Mouse (Mus musculus): ENCODE data around the gene Cntfr.

DNA sequence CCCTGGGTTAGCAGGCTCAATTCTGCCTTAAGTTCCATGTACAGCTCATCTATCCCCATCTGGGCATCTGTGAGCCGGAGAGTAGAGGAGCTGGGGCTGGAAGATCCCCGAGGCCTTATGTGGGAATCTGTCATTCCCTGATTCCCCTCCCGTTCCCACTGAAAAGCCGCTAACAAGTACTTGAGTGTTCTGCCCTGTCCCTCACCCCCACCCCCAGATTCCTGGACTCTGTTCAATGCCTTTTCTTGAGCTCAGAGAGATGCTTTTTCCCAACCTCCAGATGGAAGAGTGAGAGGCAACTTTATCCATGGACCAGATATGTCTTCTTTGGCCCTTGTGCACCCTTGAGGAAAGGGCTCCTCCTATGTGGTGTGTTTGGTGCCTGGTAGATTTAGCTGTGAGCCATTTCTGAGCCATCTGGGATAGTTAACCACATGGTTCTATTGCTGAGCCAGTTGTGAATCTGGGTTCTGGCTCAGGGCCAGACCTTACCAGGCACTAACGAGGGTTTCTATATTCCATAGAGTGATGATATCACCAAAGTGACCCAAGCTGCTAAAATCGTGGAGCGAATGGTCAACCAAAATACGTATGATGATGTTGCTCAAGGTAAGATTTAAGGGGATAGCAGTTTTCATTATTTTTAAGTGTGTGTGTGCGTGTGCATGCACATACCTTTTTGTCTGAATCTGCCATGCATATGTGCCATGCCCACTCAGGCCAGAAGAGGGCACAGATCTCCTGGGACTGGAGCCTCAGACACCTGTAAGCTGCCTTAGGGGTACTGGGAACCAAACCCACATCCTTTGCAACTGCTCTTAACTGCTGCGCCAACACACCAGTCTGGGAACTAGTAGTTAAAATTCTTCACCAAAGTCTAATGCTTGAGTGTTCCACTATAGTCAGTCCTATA lies 87.0 kb downstream of the Cntfr start:
- TF ChIP-seq CTCF (IDR thresholded peaks at IDR 0.05; ENCODE audit: low read depth, low read length) (0 out of 2 replicates have a peak, but pooled peaks have one; percentile 20), POLR2A (IDR thresholded peaks at IDR 0.05; ENCODE audit: borderline replicate concordance, low read depth, low read length) (no peak)
